Mouse (Mus musculus) midbrain, embryonic 12.5 days (tissue): ENCODE results near the gene Mx1. TPM values are rescaled to one million over a fixed set of nuclear protein-coding genes. Genes with fewer than 3 reads are reported as not detected.

Experiments
- ATAC-seq: fragments of 200-750 bp; cut with Nextera tagmentation; 2 replicates; pipeline ENCODE4 v1.8.0; 2017; ENCODE audit warnings: low read depth, moderate TSS enrichment, moderate library complexity; ENCODE audit not compliant: low FRiP score
- H3K27ac ChIP-seq: fragments of 300-500 bp; sonication (generic); replicated peaks from 2 replicates; pipeline ENCODE4 v1.5.1; 2016; ENCODE audit warnings: mild to moderate bottlenecking
- H3K27me3 ChIP-seq: fragments of 300-500 bp; sonication (generic); 2 replicates; pipeline ENCODE4 v1.6.1; 2016; ENCODE audit warnings: mild to moderate bottlenecking
- H3K36me3 ChIP-seq: fragments of 300-500 bp; sonication (generic); 2 replicates; pipeline ENCODE4 v1.6.1; 2016
- H3K4me1 ChIP-seq: fragments of 300-500 bp; sonication (generic); 2 replicates; pipeline ENCODE4 v1.6.1; 2016
- H3K4me2 ChIP-seq: fragments of 300-500 bp; sonication (generic); replicated peaks from 2 replicates; pipeline ENCODE4 v1.6.1; 2016; ENCODE audit warnings: mild to moderate bottlenecking, moderate library complexity
- H3K4me3 ChIP-seq: fragments of 300-500 bp; sonication (generic); 2 replicates; pipeline ENCODE4 v1.5.1; 2016; ENCODE audit warnings: mild to moderate bottlenecking
- H3K9ac ChIP-seq: fragments of 300-500 bp; sonication (generic); replicated peaks from 2 replicates; pipeline ENCODE4 v1.6.1; 2016; ENCODE audit warnings: mild to moderate bottlenecking, moderate library complexity
- H3K9me3 ChIP-seq: fragments of 300-500 bp; sonication (generic); 2 replicates; pipeline ENCODE4 v1.6.1; 2016; ENCODE audit warnings: mild to moderate bottlenecking
- WGBS: fragments of 180-500 bp; shearing (Covaris S2); methylation state at CpG from one replicate; pipeline ENCODE4 v1.1.7; 2016; 5-methylcytosine and 5-hydroxymethylcytosine counted together
- polyA plus RNA-seq: library from polyadenylated mRNA; unstranded; fragments of >200 nt; fragmentation: Nextera tagmentation; extraction: Ambion mirVana; gene quantifications from 2 replicates; pipeline ENCODE4 v1.2.1, GENCODE M21; 2016

Gene Mx1
- 0.28 and 0.35 TPM in 2 replicates for polyA plus RNA-seq

GRCm38 (mm10) chr16:97462481-97463181 is at the start of gene Mx1:
Gene Mx1, minus strand, starts transcription at chr16:97462907.
- Histone ChIP-seq H3K4me2 (no peak within 1 kb of the TSS), H3K27ac (no peak within 1 kb of the TSS), H3K27me3 (no peaks in the 10 kb centered on the region), H3K9ac (no peak within 1 kb of the TSS), H3K36me3 (no peaks in the 10 kb centered on the region), H3K9me3 (no peaks in the 10 kb centered on the region), H3K4me3 (no peak within 1 kb of the TSS), H3K4me1 (peaks cover 5% of the 10 kb centered on the region; the same call in 1 of the 2 replicates)
- ATAC-seq: peak; percentile 58
- WGBS: 30% methylated on average over 4 of the region's 4 CpGs

GRCm38 (mm10) chr16:97512347-97512751 is 49.6 kb upstream of the Mx1 start:
- Histone ChIP-seq H3K36me3 (no peaks in the 10 kb centered on the region), H3K4me3 (no peak overlapping the region), H3K27ac (no peak overlapping the region), H3K4me2 (no peak overlapping the region), H3K9me3 (no peaks in the 10 kb centered on the region), H3K4me1 (no peaks in the 10 kb centered on the region), H3K27me3 (no peaks in the 10 kb centered on the region), H3K9ac (no peak overlapping the region)
- no peak for ATAC-seq
- WGBS: 84% methylated on average over 12 of the region's 12 CpGs

- no peak overlapping the region for H3K27ac ChIP-seq
- H3K36me3 ChIP-seq: no peaks in the 10 kb centered on the region
- H3K9me3 ChIP-seq: no peaks in the 10 kb centered on the region
These were observed 48.8 kb upstream of the Mx1 start for GRCm38 (mm10) chr16:97511495-97511894.

GRCm38 (mm10) chr16:97510849-97511248 is 48.1 kb upstream of the Mx1 start:
- H3K4me3 ChIP-seq: no peak overlapping the region
- H3K9ac ChIP-seq: no peak overlapping the region
- no peak overlapping the region for H3K27ac ChIP-seq
- 83% methylated on average over 5 of the region's 5 CpGs for WGBS
- no peak for ATAC-seq
- no peak overlapping the region for H3K4me2 ChIP-seq
- H3K4me1 ChIP-seq: no peaks in the 10 kb centered on the region
- no peaks in the 10 kb centered on the region for H3K27me3 ChIP-seq
- H3K9me3 ChIP-seq: no peaks in the 10 kb centered on the region
- H3K36me3 ChIP-seq: no peaks in the 10 kb centered on the region

More at GRCm38 (mm10) chr16:97511495-97511894, 48.8 kb upstream of the Mx1 start:
- Histone ChIP-seq H3K27me3 (no peaks in the 10 kb centered on the region), H3K9ac (no peak overlapping the region), H3K4me3 (no peak overlapping the region), H3K4me1 (no peaks in the 10 kb centered on the region), H3K4me2 (no peak overlapping the region)
- ATAC-seq: no peak

DNA sequence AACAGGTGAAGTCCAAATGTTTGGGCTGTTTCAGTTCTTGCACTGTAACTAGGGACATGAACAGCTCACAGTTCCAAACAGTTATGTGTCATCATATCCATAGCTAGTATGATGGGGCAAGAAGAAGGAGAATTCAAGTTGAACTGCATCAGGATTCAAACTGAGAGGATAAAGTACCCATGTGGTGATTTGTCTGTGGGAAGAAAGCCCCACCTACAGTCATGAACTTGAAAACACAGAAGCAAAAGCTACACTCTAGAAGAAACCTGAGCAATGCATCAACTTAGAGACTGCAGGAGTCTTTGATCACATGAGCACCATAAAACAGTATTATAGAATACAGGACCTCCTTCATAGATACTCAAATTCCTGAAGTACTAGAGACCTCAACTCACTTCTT is 45.1 kb upstream of the Mx1 start:
- Histone ChIP-seq H3K27ac (no peak overlapping the region), H3K4me1 (no peaks in the 10 kb centered on the region), H3K4me2 (no peak overlapping the region), H3K27me3 (no peaks in the 10 kb centered on the region), H3K4me3 (no peak overlapping the region), H3K36me3 (no peaks in the 10 kb centered on the region), H3K9me3 (no peaks in the 10 kb centered on the region), H3K9ac (no peak overlapping the region)
- no peak for ATAC-seq

DNA sequence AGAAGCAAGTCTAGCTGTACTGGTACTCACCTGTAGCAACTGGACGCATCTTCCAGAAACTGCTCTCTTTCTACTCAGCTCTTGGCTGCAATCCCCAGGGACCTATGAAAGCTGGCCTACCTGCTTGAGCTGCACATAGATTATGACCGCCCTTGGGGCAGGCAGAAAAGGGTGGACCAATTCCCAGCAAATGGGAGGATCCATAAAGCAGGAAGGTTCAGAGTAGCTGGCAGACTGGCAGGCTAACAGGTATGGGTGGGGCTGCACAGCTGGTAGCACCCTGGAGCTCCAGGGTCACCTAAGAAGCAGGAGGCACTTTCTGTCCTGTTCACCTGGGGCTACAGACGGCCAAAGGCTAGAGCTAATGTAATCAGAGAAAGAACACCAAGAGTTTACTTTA is 42.1 kb upstream of the Mx1 start:
- 84% methylated on average over 3 of the region's 3 CpGs for WGBS
- ATAC-seq: no peak
- H3K36me3 ChIP-seq: no peaks in the 10 kb centered on the region
- H3K9me3 ChIP-seq: no peaks in the 10 kb centered on the region
- no peaks in the 10 kb centered on the region for H3K4me1 ChIP-seq
- no peak overlapping the region for H3K9ac ChIP-seq
- no peak overlapping the region for H3K27ac ChIP-seq
- H3K4me3 ChIP-seq: no peak overlapping the region
- no peak overlapping the region for H3K4me2 ChIP-seq
- no peaks in the 10 kb centered on the region for H3K27me3 ChIP-seq

GRCm38 (mm10) chr16:97503849-97504248 is 41.1 kb upstream of the Mx1 start:
- Histone ChIP-seq H3K36me3 (no peaks in the 10 kb centered on the region), H3K9ac (no peak overlapping the region), H3K27ac (no peak overlapping the region), H3K27me3 (no peaks in the 10 kb centered on the region), H3K4me3 (no peak overlapping the region), H3K4me2 (no peak overlapping the region), H3K9me3 (no peaks in the 10 kb centered on the region), H3K4me1 (no peaks in the 10 kb centered on the region)
- no peak for ATAC-seq
- 94% methylated on average over 3 of the region's 3 CpGs for WGBS

DNA sequence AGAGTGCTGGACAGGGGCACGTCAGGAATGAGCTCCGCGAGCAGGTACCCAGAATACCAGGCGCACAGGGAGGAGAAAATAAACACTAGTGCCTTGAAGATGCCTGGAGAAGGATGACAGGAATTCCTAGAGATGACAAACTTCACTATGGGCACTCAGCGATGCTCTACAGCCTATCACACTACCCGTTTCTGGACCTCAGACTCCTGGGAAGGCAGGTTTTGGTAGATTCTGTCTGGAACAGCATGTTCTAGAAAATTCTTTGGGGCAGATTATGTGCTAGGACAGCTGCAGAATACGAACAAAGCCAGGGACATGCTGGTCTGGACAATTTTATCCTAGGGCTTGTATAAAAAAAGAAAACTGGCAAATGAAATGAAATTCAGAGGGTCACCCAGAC is 38.2 kb upstream of the Mx1 start:
- Histone ChIP-seq H3K9ac (no peak overlapping the region), H3K9me3 (no peaks in the 10 kb centered on the region), H3K27me3 (no peaks in the 10 kb centered on the region), H3K36me3 (no peaks in the 10 kb centered on the region), H3K4me3 (no peak overlapping the region), H3K4me2 (no peak overlapping the region), H3K27ac (no peak overlapping the region), H3K4me1 (no peaks in the 10 kb centered on the region)
- WGBS: 89% methylated on average over 7 of the region's 7 CpGs
- no peak for ATAC-seq

DNA sequence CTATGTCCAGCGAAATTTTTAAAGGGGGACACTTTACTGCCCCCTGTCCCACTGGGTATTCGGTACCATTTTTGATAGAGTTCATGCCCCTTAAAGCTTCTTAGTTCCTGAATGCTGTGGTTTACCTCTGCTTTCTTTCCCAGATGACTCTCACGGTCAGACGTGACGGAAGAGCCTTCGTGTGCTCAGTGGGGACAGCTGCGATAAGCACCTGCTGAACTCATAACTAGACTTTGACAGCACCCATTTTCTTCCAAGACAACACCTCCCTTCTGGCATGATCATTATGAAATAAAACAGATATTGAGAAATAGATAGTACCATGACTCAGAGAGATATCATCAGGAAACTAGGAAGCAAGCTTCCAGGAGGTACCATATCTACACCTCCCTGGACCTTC is 36.7 kb upstream of the Mx1 start:
- Histone ChIP-seq H3K27me3 (no peaks in the 10 kb centered on the region), H3K4me1 (no peaks in the 10 kb centered on the region), H3K36me3 (no peaks in the 10 kb centered on the region), H3K4me3 (no peak overlapping the region), H3K9ac (no peak overlapping the region), H3K9me3 (no peaks in the 10 kb centered on the region), H3K4me2 (no peak overlapping the region), H3K27ac (no peak overlapping the region)
- WGBS: 91% methylated on average over 7 of the region's 7 CpGs
- ATAC-seq: no peak

DNA sequence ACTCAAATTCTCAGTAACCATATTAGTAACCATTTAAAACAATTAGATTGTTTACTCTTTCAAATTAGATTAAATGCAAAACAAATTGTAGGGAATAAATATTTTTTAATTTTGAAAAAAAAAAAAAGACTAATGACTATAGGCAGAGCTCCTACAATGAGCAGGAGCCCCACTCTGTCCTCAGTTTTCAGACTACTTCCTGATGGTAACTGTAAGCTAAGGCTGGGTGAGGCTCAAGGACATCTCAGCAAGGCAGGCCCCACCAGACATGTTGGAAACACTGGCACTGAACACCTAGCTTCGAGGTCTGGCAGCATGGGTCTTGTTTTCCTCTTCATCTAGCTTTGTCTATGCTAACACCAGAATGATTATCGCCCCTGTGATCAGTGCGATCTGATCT is 35.4 kb upstream of the Mx1 start:
- Histone ChIP-seq H3K4me2 (no peak overlapping the region), H3K27me3 (no peaks in the 10 kb centered on the region), H3K27ac (no peak overlapping the region), H3K4me1 (no peaks in the 10 kb centered on the region), H3K36me3 (no peaks in the 10 kb centered on the region), H3K9me3 (no peaks in the 10 kb centered on the region), H3K9ac (no peak overlapping the region), H3K4me3 (no peak overlapping the region)
- ATAC-seq: no peak
- 86% methylated on average over 3 of the region's 3 CpGs for WGBS

DNA sequence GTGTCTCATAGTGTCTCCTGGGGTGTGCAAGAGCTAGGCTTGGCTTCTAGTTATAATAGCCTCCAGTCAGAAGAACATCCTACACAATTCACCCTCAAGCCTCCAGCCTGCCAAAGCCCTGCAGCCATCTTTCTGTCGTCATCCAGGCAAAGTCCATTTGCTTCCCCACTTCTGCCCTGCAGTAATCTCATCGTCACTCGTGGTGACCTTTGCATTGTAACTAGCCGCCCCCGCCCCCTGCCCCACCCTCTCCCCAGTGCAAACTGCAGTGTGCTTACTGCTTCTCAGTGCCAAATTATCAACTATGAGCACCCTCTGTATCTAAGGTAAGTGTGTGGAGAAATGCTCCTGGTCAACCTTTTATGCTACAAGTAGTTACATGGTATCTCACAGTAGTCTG is 35.0 kb upstream of the Mx1 start:
- no peaks in the 10 kb centered on the region for H3K9me3 ChIP-seq
- no peaks in the 10 kb centered on the region for H3K27me3 ChIP-seq
- no peak for ATAC-seq
- H3K9ac ChIP-seq: no peak overlapping the region
- H3K27ac ChIP-seq: no peak overlapping the region
- WGBS: 57% methylated on average over 5 of the region's 5 CpGs
- no peaks in the 10 kb centered on the region for H3K4me1 ChIP-seq
- H3K36me3 ChIP-seq: no peaks in the 10 kb centered on the region
- H3K4me2 ChIP-seq: no peak overlapping the region
- no peak overlapping the region for H3K4me3 ChIP-seq

GRCm38 (mm10) chr16:97496026-97496425 is 33.3 kb upstream of the Mx1 start:
- H3K4me2 ChIP-seq: no peak overlapping the region
- no peaks in the 10 kb centered on the region for H3K27me3 ChIP-seq
- H3K4me3 ChIP-seq: no peak overlapping the region
- no peak overlapping the region for H3K9ac ChIP-seq
- WGBS: 54% methylated on average over 3 of the region's 3 CpGs
- no peak for ATAC-seq
- H3K36me3 ChIP-seq: no peaks in the 10 kb centered on the region
- H3K9me3 ChIP-seq: no peaks in the 10 kb centered on the region
- H3K4me1 ChIP-seq: no peaks in the 10 kb centered on the region
- H3K27ac ChIP-seq: no peak overlapping the region

DNA sequence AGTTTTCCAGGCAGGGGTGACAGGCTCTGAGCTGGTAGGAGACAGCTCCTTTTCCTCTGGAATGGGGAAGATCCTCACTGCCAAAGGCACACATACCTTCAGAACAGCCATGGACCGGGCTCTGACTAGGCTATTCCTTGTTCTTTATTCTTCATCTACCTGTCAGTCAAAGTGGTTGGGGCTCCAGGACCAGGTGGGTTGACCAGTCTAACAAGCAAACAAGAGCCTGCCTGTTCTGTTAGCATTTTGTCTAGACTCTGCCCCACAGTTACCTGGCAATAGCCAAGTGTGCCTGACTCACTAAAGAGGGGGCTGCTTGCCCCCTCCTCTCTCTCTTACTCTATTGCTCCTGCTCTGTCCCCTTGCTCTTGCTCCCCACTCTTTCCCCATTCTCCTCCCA is 29.7 kb upstream of the Mx1 start:
- Histone ChIP-seq H3K36me3 (no peaks in the 10 kb centered on the region), H3K27ac (no peak overlapping the region), H3K9me3 (no peaks in the 10 kb centered on the region), H3K9ac (no peak overlapping the region), H3K4me3 (no peak overlapping the region), H3K4me2 (no peak overlapping the region), H3K27me3 (no peaks in the 10 kb centered on the region), H3K4me1 (no peaks in the 10 kb centered on the region)
- no peak for ATAC-seq
- WGBS: 91% methylated on average over 1 of the region's 1 CpGs
